Mouse (Mus musculus) ES-E14 (cell line): ENCODE measurements around the gene Ano6.

ENCODE experiments used
- ZC3H11A ChIP-seq: IDR thresholded peaks from 2 replicates; pipeline ENCODE4 v1.6.1; 2012; ENCODE audit warnings: low read depth, mild to moderate bottlenecking, inconsistent platforms, low read length, borderline replicate concordance
- ZNF384 ChIP-seq: IDR thresholded peaks from 2 replicates; pipeline ENCODE4 v1.6.1; 2012; ENCODE audit warnings: low read depth, low read length, inconsistent platforms

- TF ChIP-seq ZNF384: no peak
- no peak for TF ChIP-seq ZC3H11A
Observed at GRCm38 (mm10) chr15:95790529-95791071, at the start of gene Ano6.
